Mouse (Mus musculus) forebrain, embryonic 11.5 days (tissue): Measurements from ENCODE around the gene Eif1ad. TPM values are rescaled to one million over a fixed set of nuclear protein-coding genes. Genes with fewer than 3 reads are reported as not detected.
"Not testable (repeated sequence)": the region's sequence is repeated elsewhere in the genome, so short reads cannot be mapped to it uniquely, and the experiment has no call there.

Source experiments
- ATAC-seq: fragments of 200-750 bp; cut with Nextera tagmentation; replicated peaks from 2 replicates; pipeline ENCODE4 v1.8.0; 2017; ENCODE audit warnings: moderate TSS enrichment; ENCODE audit not compliant: low FRiP score
- DNase-seq: peaks from one replicate; pipeline ENCODE4 v3.0.0-alpha.2; 2017; ENCODE audit warnings: low spot score
- H3K27ac ChIP-seq: fragments of 300-500 bp; sonication (generic); 2 replicates; pipeline ENCODE4 v1.5.1; 2014; ENCODE audit warnings: low read depth, low read length
- H3K27me3 ChIP-seq: fragments of 300-500 bp; sonication (generic); 2 replicates; pipeline ENCODE4 v1.6.1; 2014; ENCODE audit warnings: mild to moderate bottlenecking, low read length, mixed read lengths; ENCODE audit not compliant: control insufficient read depth, insufficient read depth
- H3K36me3 ChIP-seq: fragments of 300-500 bp; sonication (generic); 2 replicates; pipeline ENCODE4 v1.6.1; 2014; ENCODE audit warnings: mild to moderate bottlenecking, low read length, moderate library complexity, mixed read lengths; ENCODE audit not compliant: control insufficient read depth, insufficient read depth
- H3K4me1 ChIP-seq: fragments of 300-500 bp; sonication (generic); replicated peaks from 2 replicates; pipeline ENCODE4 v1.6.1; 2014; ENCODE audit warnings: low read length, mixed read lengths; ENCODE audit not compliant: control insufficient read depth, insufficient read depth
- H3K4me2 ChIP-seq: fragments of 300-500 bp; sonication (generic); 2 replicates; pipeline ENCODE4 v1.6.1; 2014; ENCODE audit warnings: low read depth, mild to moderate bottlenecking, low read length, moderate library complexity, mixed read lengths; ENCODE audit not compliant: severe bottlenecking
- H3K4me3 ChIP-seq: fragments of 300-500 bp; sonication (generic); 2 replicates; pipeline ENCODE4 v1.5.1; 2014; ENCODE audit warnings: low read depth, low read length
- H3K9ac ChIP-seq: fragments of 300-500 bp; sonication (generic); 2 replicates; pipeline ENCODE4 v1.6.1; 2014; ENCODE audit warnings: low read length
- H3K9me3 ChIP-seq: fragments of 300-500 bp; sonication (generic); 2 replicates; pipeline ENCODE4 v1.6.1; 2016; ENCODE audit warnings: low read length, mixed read lengths; ENCODE audit not compliant: control insufficient read depth
- WGBS: fragments of 180-500 bp; shearing (Covaris S2); extraction: QIAGEN DNeasy Blood & Tissue Kit; methylation state at CpG from one replicate; pipeline ENCODE4 v1.1.7; 2014; 5-methylcytosine and 5-hydroxymethylcytosine counted together
- polyA plus RNA-seq: library from polyadenylated mRNA; unstranded; fragments of >200 nt; fragmentation: Nextera tagmentation; extraction: Ambion mirVana; gene quantifications from 2 replicates; pipeline ENCODE4 v1.2.1, GENCODE M21; 2014

Eif1ad gene
- polyA plus RNA-seq, 1 experiment from 2014 or later: 79.2 TPM

DNA sequence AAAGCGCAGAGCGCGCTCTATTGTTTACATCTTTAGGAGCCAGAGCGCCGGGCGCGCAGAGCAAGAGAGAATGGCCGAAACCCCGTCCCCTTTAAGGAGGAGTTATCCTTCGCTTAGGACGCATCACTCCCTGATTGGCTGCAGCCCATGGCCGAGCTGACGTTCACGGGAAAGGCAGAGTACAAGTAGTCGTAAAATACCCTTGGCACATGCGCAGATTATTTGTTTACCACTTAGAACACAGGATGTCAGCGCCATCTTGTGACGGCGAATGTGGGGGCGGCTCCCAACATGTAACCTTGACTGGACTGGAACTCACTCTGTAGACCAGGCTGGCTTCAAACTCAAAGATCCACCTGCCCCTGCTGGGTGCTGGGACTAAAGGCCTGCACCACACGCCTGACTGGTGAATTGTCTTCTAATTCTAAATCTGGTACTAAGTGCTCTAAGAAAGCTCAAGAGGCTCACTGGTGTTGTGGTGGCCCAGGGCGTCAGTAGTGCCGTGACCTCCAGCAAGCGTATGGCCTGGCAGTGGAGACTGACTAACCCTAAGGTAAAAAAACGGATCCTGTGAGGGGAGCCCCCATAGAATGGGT lies 40.1 kb downstream of the Eif1ad start:
- not testable (repeated sequence) for H3K4me1 ChIP-seq, H3K9me3 ChIP-seq, H3K27me3 ChIP-seq, H3K36me3 ChIP-seq
- peak overlapping the region; percentile 75; the same call in 1 of the 2 replicates for H3K27ac ChIP-seq
- peak overlapping the region; percentile 80 for H3K4me2 ChIP-seq
- peak; percentile 77 for ATAC-seq
- peak overlapping the region; percentile 53 for H3K4me3 ChIP-seq
- peak overlapping the region; percentile 71 for H3K9ac ChIP-seq
- 9% methylated on average over 22 of the region's 25 CpGs for WGBS
- peak; percentile 73 for DNase-seq

DNA sequence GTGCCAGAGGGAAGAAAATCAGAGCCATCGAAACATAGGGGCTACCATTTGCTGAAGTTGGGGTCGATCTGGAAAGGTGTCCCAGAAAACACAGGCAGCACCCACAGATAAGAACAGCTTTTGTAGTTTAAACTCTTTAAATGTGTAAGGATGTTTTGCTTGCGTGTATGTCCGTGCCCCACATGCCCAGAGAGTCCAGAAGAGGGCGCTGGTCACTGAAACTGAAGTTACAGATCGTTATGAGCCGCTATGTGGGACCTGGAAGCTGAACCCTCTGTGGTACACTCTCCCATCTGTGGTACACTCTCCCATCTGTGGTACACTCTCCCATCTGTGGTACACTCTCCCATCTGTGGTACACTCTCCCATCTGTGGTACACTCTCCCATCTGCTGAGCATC lies 40.6 kb downstream of the Eif1ad start:
- peak overlapping the region; percentile 71 for H3K9ac ChIP-seq

DNA sequence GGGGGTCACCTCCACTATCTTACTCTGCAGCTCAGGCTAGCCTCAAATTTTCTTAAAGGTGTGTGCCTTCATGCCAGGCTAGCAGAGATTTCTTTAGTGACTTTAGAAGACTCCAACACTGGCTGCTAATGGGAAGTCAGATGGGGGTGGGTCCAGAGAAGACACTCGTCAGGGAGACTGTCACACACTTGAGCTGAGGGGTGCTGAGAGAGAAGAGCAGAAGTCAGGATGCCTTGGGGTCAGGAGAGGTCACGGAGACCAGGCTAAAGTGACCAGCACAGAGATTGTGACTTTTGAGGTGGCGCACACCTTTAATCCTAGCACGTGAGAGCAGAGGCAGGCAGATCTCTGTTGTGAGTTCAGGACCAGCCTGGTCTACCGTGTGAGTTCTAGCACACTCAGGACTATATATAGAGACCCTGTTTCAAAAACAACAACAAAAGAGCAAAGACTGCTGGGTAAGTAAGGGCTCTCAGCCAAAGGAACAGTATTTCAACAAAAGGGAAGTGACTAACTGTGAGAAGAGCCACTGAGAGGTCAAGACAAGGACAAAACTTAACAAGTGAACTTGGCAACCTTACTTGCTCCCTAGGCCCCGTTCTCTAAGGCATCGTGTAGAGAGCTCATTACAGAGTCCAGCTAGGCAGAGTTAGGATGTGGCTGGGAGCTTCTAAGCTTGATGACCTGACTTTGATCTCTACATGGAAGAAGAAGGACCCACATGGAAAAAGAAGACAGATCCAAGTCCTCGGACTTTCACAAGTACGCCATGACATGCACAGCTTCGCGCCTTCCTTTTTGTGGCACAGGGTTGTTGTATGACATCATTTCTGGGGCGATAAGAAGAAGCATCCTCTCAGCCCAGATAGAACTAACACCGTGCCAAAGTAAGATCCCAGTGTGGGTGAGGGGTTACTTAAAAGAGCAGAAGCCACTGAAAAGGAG lies 41.8 kb downstream of the Eif1ad start:
- 93% methylated on average over 13 of the region's 13 CpGs for WGBS
- H3K4me1 ChIP-seq: peaks cover 3% of the 10 kb centered on the region; the same call in 1 of the 2 replicates
- no peak overlapping the region for H3K27ac ChIP-seq
- DNase-seq: no peak
- ATAC-seq: no peak
- no peaks in the 10 kb centered on the region for H3K27me3 ChIP-seq
- no peak overlapping the region; the same call in 1 of the 2 replicates for H3K9ac ChIP-seq
- no peaks in the 10 kb centered on the region for H3K9me3 ChIP-seq
- no peak overlapping the region for H3K4me2 ChIP-seq
- H3K36me3 ChIP-seq: no peaks in the 10 kb centered on the region
- 0 out of 2 replicates have a peak overlapping the region, but pooled peaks have one; percentile 53 for H3K4me3 ChIP-seq

More for the DNA sequence above, 40.6 kb downstream of the Eif1ad start:
- WGBS: 20% methylated on average over 7 of the region's 7 CpGs
- DNase-seq (peak; percentile 74), ATAC-seq (peak; percentile 36; the same call in 1 of the 2 replicates)
- peak overlapping the region; percentile 75; the same call in 1 of the 2 replicates for H3K27ac ChIP-seq
- H3K4me2 ChIP-seq: peak overlapping the region; percentile 80
- no peaks in the 10 kb centered on the region for H3K36me3 ChIP-seq
- H3K27me3 ChIP-seq: no peaks in the 10 kb centered on the region
- no peaks in the 10 kb centered on the region for H3K9me3 ChIP-seq
- peaks cover 3% of the 10 kb centered on the region; the same call in 1 of the 2 replicates for H3K4me1 ChIP-seq
- peak overlapping the region; percentile 53 for H3K4me3 ChIP-seq

DNA sequence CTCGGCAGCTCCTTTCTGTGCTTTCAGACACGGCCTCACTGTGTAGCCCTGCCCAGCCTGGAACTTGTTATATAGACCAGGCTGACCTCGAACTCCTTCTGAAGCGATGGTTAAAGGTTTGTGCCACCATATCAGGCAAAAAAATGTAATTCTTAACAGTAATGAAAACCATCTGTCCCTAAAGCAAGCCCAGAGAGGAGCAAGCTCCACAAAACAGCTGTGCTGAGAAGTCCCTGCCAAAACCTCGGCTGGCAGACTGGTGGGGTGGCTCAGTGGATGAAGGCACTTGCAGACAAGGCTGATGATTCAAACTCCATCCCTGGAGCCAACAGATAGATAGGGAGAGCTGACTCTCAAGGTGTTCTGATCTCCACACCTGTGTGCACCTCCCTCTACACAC lies 42.5 kb downstream of the Eif1ad start:
- Histone ChIP-seq H3K27me3 (no peaks in the 10 kb centered on the region), H3K27ac (no peak overlapping the region), H3K36me3 (no peaks in the 10 kb centered on the region), H3K4me1 (peaks cover 3% of the 10 kb centered on the region; the same call in 1 of the 2 replicates), H3K9ac (no peak overlapping the region), H3K4me2 (no peak overlapping the region), H3K9me3 (no peaks in the 10 kb centered on the region), H3K4me3 (no peak overlapping the region)
- no peak for ATAC-seq
- DNase-seq: no peak
- 81% methylated on average over 5 of the region's 5 CpGs for WGBS

DNA sequence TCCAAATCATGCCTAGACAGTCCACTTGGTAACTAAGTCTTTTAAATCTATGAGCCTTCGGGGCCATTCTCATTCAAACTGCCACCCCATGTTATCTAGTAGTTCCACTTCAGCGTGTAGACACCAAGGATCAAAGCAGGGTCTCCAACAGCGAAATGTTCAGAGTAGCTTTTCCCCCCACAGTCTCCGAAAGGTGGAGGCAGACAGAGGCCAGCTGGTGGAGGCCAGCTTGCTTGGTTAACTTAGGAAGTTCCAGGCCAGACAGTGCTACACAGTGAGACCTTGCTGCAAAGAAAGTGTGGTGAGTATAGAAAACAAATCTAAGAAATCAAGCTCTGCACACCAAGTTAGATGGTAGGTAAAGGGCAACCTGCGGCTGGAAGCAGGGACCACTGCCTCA lies 44.1 kb downstream of the Eif1ad start:
- H3K4me2 ChIP-seq: no peak overlapping the region
- no peak for DNase-seq
- no peaks in the 10 kb centered on the region for H3K9me3 ChIP-seq
- H3K9ac ChIP-seq: no peak overlapping the region
- no peaks in the 10 kb centered on the region for H3K36me3 ChIP-seq
- no peak for ATAC-seq
- H3K4me1 ChIP-seq: peaks cover 3% of the 10 kb centered on the region; the same call in 1 of the 2 replicates
- H3K27me3 ChIP-seq: no peaks in the 10 kb centered on the region
- H3K4me3 ChIP-seq: no peak overlapping the region
- no peak overlapping the region for H3K27ac ChIP-seq
- 91% methylated on average over 5 of the region's 5 CpGs for WGBS

DNA sequence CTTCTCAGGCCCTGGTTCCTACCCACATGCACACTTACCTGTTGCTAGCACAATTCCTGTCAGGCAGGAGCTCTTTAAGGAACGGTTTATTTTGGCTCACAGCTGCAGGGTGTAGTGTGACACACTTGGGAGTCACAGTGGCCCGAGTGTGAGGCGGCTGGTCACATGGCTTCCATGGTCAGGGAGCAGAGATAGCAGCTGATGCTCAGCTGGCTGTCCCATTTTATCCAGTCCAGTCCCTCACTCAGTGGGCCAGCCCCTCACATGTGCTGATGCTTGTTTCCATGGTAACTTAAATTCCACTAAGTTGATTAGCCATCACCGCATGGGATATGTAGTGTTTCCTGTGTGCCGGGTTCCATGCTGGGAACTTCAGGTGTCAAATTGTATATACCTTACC lies 45.4 kb downstream of the Eif1ad start:
- no peak overlapping the region for H3K4me2 ChIP-seq
- ATAC-seq (no peak), DNase-seq (no peak)
- no peaks in the 10 kb centered on the region for H3K9me3 ChIP-seq
- WGBS: 78% methylated on average over 5 of the region's 5 CpGs
- no peak overlapping the region for H3K9ac ChIP-seq
- H3K36me3 ChIP-seq: no peaks in the 10 kb centered on the region
- H3K27me3 ChIP-seq: no peaks in the 10 kb centered on the region
- H3K4me3 ChIP-seq: no peak overlapping the region
- no peak overlapping the region for H3K27ac ChIP-seq
- H3K4me1 ChIP-seq: peaks cover 3% of the 10 kb centered on the region; the same call in 1 of the 2 replicates

DNA sequence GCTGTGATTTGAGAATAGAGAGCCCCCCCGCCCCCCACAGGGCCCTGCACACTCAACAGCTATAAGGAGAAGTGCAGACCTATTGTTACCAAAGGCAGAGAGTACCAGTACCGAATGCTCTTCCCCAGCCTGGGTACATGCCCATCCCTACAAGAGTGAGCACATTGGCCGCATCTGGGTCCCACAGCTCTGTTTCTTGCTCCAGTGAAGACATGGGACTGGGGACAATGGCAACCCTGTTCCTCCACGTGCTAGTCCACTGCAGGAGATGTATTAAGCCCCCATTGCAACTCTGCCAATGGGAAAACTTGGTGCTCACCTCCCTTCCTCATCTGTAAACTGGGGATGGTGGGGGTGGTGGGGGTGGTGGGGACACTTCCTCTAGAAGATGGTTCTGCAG lies 47.3 kb downstream of the Eif1ad start:
- H3K27me3 ChIP-seq: no peaks in the 10 kb centered on the region
- H3K36me3 ChIP-seq: no peaks in the 10 kb centered on the region
- H3K9ac ChIP-seq: no peak overlapping the region
- 70% methylated on average over 4 of the region's 4 CpGs for WGBS
- H3K4me2 ChIP-seq: no peak overlapping the region
- no peak for DNase-seq
- H3K27ac ChIP-seq: no peak overlapping the region
- no peak for ATAC-seq
- H3K9me3 ChIP-seq: no peaks in the 10 kb centered on the region
- H3K4me3 ChIP-seq: no peak overlapping the region
- no peaks in the 10 kb centered on the region for H3K4me1 ChIP-seq

DNA sequence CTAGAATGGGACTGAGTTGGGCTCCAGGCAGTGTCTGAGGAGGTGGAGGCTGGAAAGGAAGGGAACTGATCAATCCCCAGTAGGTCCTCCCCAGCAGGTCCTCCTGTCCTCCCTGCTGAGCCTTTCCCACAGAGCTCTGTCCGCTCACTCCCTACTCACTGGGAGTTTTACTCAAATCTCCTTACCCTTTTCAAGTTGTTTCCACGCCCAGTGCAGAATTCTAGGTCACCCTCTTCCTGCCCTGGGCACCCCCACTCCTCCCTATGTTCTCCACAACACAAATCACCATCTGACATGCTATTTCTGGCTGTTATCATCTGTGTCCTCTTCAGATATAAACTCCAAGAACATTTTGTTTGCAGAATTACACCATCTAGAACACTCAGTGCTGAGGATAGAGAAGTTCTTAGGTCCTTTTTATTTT lies 48.0 kb downstream of the Eif1ad start:
- no peaks in the 10 kb centered on the region for H3K36me3 ChIP-seq
- no peak overlapping the region for H3K4me3 ChIP-seq
- H3K4me1 ChIP-seq: no peaks in the 10 kb centered on the region
- no peaks in the 10 kb centered on the region for H3K9me3 ChIP-seq
- H3K27me3 ChIP-seq: no peaks in the 10 kb centered on the region
- WGBS: 68% methylated on average over 2 of the region's 2 CpGs
- no peak for ATAC-seq
- DNase-seq: no peak
- H3K4me2 ChIP-seq: no peak overlapping the region
- no peak overlapping the region for H3K27ac ChIP-seq
- no peak overlapping the region for H3K9ac ChIP-seq
